Comparison of ENCODE assay signal across 31 mouse cellular contexts in the genomic region with DNA sequence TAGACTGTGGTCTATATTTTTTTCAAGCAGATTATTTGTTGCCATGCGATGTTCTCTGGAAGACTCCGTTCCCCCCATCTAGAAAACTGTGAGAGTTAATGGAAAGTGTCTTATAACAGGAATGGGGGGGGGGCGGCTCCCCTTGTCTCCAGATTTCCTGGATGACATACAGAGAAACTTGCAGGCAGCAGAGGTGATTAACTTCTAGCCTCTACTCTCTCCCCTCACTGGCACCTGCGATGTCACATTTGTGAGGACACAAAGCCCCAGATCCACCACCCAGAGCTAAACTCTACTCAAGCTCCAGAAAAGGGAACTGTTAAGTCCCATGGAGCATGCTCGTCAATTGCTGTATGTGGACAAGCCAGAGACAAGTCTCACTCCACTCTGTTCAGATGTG.
DNase-seq lines count a peak whose midpoint lies in the region; ATAC-seq lines count a peak whose summit lies in the region.
"Had no signal": no experiment of that assay in that cellular context is flagged by ENCODE, and none has a peak within 500 bp of the region (broad histone marks: within the 10 kb centered on the region; RNA-seq: fewer than 3 reads in every experiment).

No protein-coding gene starts in this region.

- WGBS in forebrain, embryonic 11.5 days = 84% methylated on average over 5 of the region's 5 CpGs
- WGBS in forebrain, embryonic 14.5 days = 83% methylated on average over 5 of the region's 5 CpGs
- 81% methylated on average over 5 of the region's 5 CpGs for WGBS in heart, embryonic 15.5 days
- 82% methylated on average over 5 of the region's 5 CpGs for WGBS in heart, embryonic 11.5 days (ENCODE audit: insufficient replicate concordance)
- WGBS in lung, embryonic 16.5 days = 83% methylated on average over 5 of the region's 5 CpGs

- no peaks in the 10 kb centered on the region for H3K27me3 ChIP-seq in forebrain, embryonic 11.5 days (ENCODE audit: control insufficient read depth, insufficient read depth, low read length)
- H3K27me3 ChIP-seq in forebrain, embryonic 14.5 days (replicated peaks; ENCODE audit: control insufficient read depth, insufficient read depth, low read length) = no peaks in the 10 kb centered on the region
- no peaks in the 10 kb centered on the region for H3K27me3 ChIP-seq in heart, embryonic 15.5 days
- no peaks in the 10 kb centered on the region for H3K27me3 ChIP-seq in heart, embryonic 11.5 days (ENCODE audit: control insufficient read depth, insufficient read depth, low read length)
- no peaks in the 10 kb centered on the region for H3K27me3 ChIP-seq in lung, embryonic 16.5 days (ENCODE audit: control insufficient read depth, insufficient read depth, low read depth, low read length)
- H3K27me3 ChIP-seq: megakaryocyte, embryonic 14.5 days; midbrain, embryonic 15.5 days had no signal

- no peak overlapping the region for H3K9ac ChIP-seq in forebrain, embryonic 11.5 days (ENCODE audit: low read length)
- H3K9ac ChIP-seq in forebrain, embryonic 14.5 days (ENCODE audit: low read length) = no peak overlapping the region
- H3K9ac ChIP-seq in heart, embryonic 15.5 days = no peak overlapping the region
- no peak overlapping the region for H3K9ac ChIP-seq in heart, embryonic 11.5 days (ENCODE audit: low read depth, low read length)
- no peak overlapping the region for H3K9ac ChIP-seq in lung, embryonic 16.5 days (ENCODE audit: low read length)
- H3K9ac ChIP-seq: hindbrain, embryonic 14.5 days; liver, embryonic 12.5 days; liver, postnatal 0 days; midbrain, embryonic 15.5 days had no signal

- DNase-seq in forebrain, embryonic 11.5 days (ENCODE audit: low spot score) = no peak
- DNase-seq in forebrain, embryonic 14.5 days (ENCODE audit: low spot score) = no peak
- DNase-seq in lung, postnatal 36 days = no peak
- no peak for DNase-seq in right cerebral cortex, postnatal 25 days
- DNase-seq: adrenal gland, adult 8-10 months; cerebellum, adult 2 months; cerebellum, postnatal 14 days; gastrocnemius, postnatal 14 days; heart, adult 2 months; heart, postnatal 36 days; kidney, adult 9 months; kidney, postnatal 10 days; layer of hippocampus, postnatal 36 days; left cerebral cortex, postnatal 4 days; liver, postnatal 0 days; lung, postnatal 4 days; right cerebral cortex, adult 18-20 months; right cerebral cortex, postnatal 4 days; thymus, adult 18-20 months; thymus, postnatal 25 days had no signal

- H3K36me3 ChIP-seq in forebrain, embryonic 11.5 days (ENCODE audit: control insufficient read depth, insufficient read depth, low read length) = no peaks in the 10 kb centered on the region
- no peaks in the 10 kb centered on the region for H3K36me3 ChIP-seq in forebrain, embryonic 14.5 days (ENCODE audit: control insufficient read depth, insufficient read depth, low read length)
- H3K36me3 ChIP-seq in heart, embryonic 15.5 days = no peaks in the 10 kb centered on the region
- H3K36me3 ChIP-seq in heart, embryonic 11.5 days (ENCODE audit: control insufficient read depth, insufficient read depth, low read length) = no peaks in the 10 kb centered on the region
- H3K36me3 ChIP-seq in lung, embryonic 16.5 days (ENCODE audit: control insufficient read depth, insufficient read depth, low read length) = no peaks in the 10 kb centered on the region
- H3K36me3 ChIP-seq: G1E; liver, embryonic 12.5 days; midbrain, embryonic 15.5 days had no signal

- peak overlapping the region; percentile 82 for H3K27ac ChIP-seq in forebrain, embryonic 11.5 days (ENCODE audit: low read depth, low read length)
- H3K27ac ChIP-seq in forebrain, embryonic 14.5 days (ENCODE audit: low read depth, low read length) = no peak overlapping the region; the same call in 1 of the 2 replicates
- peak overlapping the region; percentile 79; the same call in 1 of the 2 replicates for H3K27ac ChIP-seq in heart, embryonic 15.5 days
- H3K27ac ChIP-seq in heart, embryonic 11.5 days (ENCODE audit: low read depth, low read length) = no peak overlapping the region
- H3K27ac ChIP-seq in lung, embryonic 16.5 days (ENCODE audit: low read length) = peak overlapping the region; percentile 72
- H3K27ac ChIP-seq: heart, adult 2 months; liver, embryonic 12.5 days; stomach, postnatal 0 days had no signal

- no peak overlapping the region for H3K4me3 ChIP-seq in forebrain, embryonic 11.5 days (ENCODE audit: low read depth, low read length)
- H3K4me3 ChIP-seq in forebrain, embryonic 14.5 days (ENCODE audit: low read depth, low read length) = no peak overlapping the region
- H3K4me3 ChIP-seq in heart, embryonic 15.5 days = no peak overlapping the region
- H3K4me3 ChIP-seq in heart, embryonic 11.5 days (ENCODE audit: low read depth, low read length) = no peak overlapping the region
- no peak overlapping the region for H3K4me3 ChIP-seq in lung, embryonic 16.5 days (ENCODE audit: low read length)
- H3K4me3 ChIP-seq: erythroblast, embryonic 14.5 days; heart, adult 2 months; liver, embryonic 12.5 days; megakaryocyte, embryonic 14.5 days; midbrain, embryonic 15.5 days had no signal

- no peaks in the 10 kb centered on the region for H3K9me3 ChIP-seq in forebrain, embryonic 11.5 days (ENCODE audit: control insufficient read depth, low read length)
- H3K9me3 ChIP-seq in forebrain, embryonic 14.5 days (replicated peaks; ENCODE audit: control insufficient read depth, low read length) = no peaks in the 10 kb centered on the region
- H3K9me3 ChIP-seq in heart, embryonic 15.5 days (replicated peaks) = no peaks in the 10 kb centered on the region
- no peaks in the 10 kb centered on the region for H3K9me3 ChIP-seq in heart, embryonic 11.5 days (replicated peaks; ENCODE audit: control insufficient read depth, low read length)
- H3K9me3 ChIP-seq in lung, embryonic 16.5 days (ENCODE audit: control insufficient read depth, low read length) = no peaks in the 10 kb centered on the region
- H3K9me3 ChIP-seq: liver, embryonic 12.5 days; megakaryocyte, embryonic 14.5 days; midbrain, embryonic 15.5 days had no signal

- peaks cover 9% of the 10 kb centered on the region; the same call in 1 of the 2 replicates for H3K4me1 ChIP-seq in forebrain, embryonic 11.5 days (replicated peaks; ENCODE audit: control insufficient read depth, insufficient read depth, low read length)
- peaks cover 11% of the 10 kb centered on the region for H3K4me1 ChIP-seq in forebrain, embryonic 14.5 days (ENCODE audit: control insufficient read depth, insufficient read depth, low read length)
- peaks cover 41% of the 10 kb centered on the region for H3K4me1 ChIP-seq in heart, embryonic 15.5 days (replicated peaks)
- H3K4me1 ChIP-seq in heart, embryonic 11.5 days (ENCODE audit: control insufficient read depth, insufficient read depth, low read length) = peaks cover 23% of the 10 kb centered on the region
- H3K4me1 ChIP-seq in lung, embryonic 16.5 days (replicated peaks; ENCODE audit: control insufficient read depth, insufficient read depth, low read length) = peaks cover 3% of the 10 kb centered on the region; the same call in 1 of the 2 replicates

- ATAC-seq in forebrain, embryonic 11.5 days (replicated peaks; ENCODE audit: low FRiP score) = no peak
- ATAC-seq in forebrain, embryonic 14.5 days = no peak
- no peak for ATAC-seq in heart, embryonic 15.5 days (replicated peaks; ENCODE audit: insufficient number of reproducible peaks, insufficient read depth, low FRiP score, low read depth)
- no peak for ATAC-seq in heart, embryonic 11.5 days (replicated peaks; ENCODE audit: insufficient number of reproducible peaks, low FRiP score, low TSS enrichment)
- no peak for ATAC-seq in lung, embryonic 16.5 days (ENCODE audit: low read depth)
- ATAC-seq: intestine, postnatal 0 days; liver, embryonic 12.5 days; liver, postnatal 0 days; midbrain, embryonic 15.5 days had no signal

- H3K4me2 ChIP-seq in forebrain, embryonic 11.5 days (ENCODE audit: low read depth, low read length, severe bottlenecking) = no peak overlapping the region
- no peak overlapping the region for H3K4me2 ChIP-seq in forebrain, embryonic 14.5 days (ENCODE audit: low read length)
- H3K4me2 ChIP-seq in heart, embryonic 15.5 days = no peak overlapping the region
- no peak overlapping the region for H3K4me2 ChIP-seq in heart, embryonic 11.5 days
- no peak overlapping the region for H3K4me2 ChIP-seq in lung, embryonic 16.5 days (ENCODE audit: low read depth, low read length)
- H3K4me2 ChIP-seq: hindbrain, embryonic 14.5 days; liver, embryonic 12.5 days; midbrain, embryonic 15.5 days had no signal

Comparison
In these comparisons a context has a peak if more than half of its experiments do, and no peak if none do; other contexts are left out.
1. H3K27ac ChIP-seq: peak in forebrain, embryonic 11.5 days (single experiment), heart, embryonic 15.5 days (single experiment) and lung, embryonic 16.5 days (single experiment); none in forebrain, embryonic 14.5 days (single experiment) and heart, embryonic 11.5 days (single experiment).